Mouse (Mus musculus) embryonic facial prominence, embryonic 15.5 days (tissue): Measurements from ENCODE around the gene Plpp2. TPM values are rescaled to one million over a fixed set of nuclear protein-coding genes. Genes with fewer than 3 reads are reported as not detected.

Experiments
- ATAC-seq: fragments of 200-750 bp; cut with Nextera tagmentation; 2 replicates; pipeline ENCODE4 v1.8.0; 2017; ENCODE audit warnings: low read depth, moderate TSS enrichment; ENCODE audit not compliant: insufficient number of reproducible peaks, low FRiP score, low TSS enrichment
- H3K27ac ChIP-seq: fragments of 300-500 bp; sonication (generic); replicated peaks from 2 replicates; pipeline ENCODE4 v1.5.1; 2015; ENCODE audit warnings: mild to moderate bottlenecking, inconsistent platforms
- H3K27me3 ChIP-seq: fragments of 300-500 bp; sonication (generic); 2 replicates; pipeline ENCODE4 v1.6.1; 2015; ENCODE audit warnings: inconsistent platforms
- H3K36me3 ChIP-seq: fragments of 300-500 bp; sonication (generic); 2 replicates; pipeline ENCODE4 v1.6.1; 2015; ENCODE audit warnings: mild to moderate bottlenecking, inconsistent platforms
- H3K4me1 ChIP-seq: fragments of 300-500 bp; sonication (generic); 2 replicates; pipeline ENCODE4 v1.6.1; 2015; ENCODE audit warnings: inconsistent platforms
- H3K4me2 ChIP-seq: fragments of 300-500 bp; sonication (generic); replicated peaks from 2 replicates; pipeline ENCODE4 v1.6.1; 2015; ENCODE audit warnings: mild to moderate bottlenecking, inconsistent platforms
- H3K4me3 ChIP-seq: fragments of 300-500 bp; sonication (generic); replicated peaks from 2 replicates; pipeline ENCODE4 v1.5.1; 2015; ENCODE audit warnings: mild to moderate bottlenecking, inconsistent platforms
- H3K9ac ChIP-seq: fragments of 300-500 bp; sonication (generic); 2 replicates; pipeline ENCODE4 v1.6.1; 2015; ENCODE audit warnings: inconsistent platforms
- H3K9me3 ChIP-seq: fragments of 300-500 bp; sonication (generic); replicated peaks from 2 replicates; pipeline ENCODE4 v1.6.1; 2016; ENCODE audit warnings: inconsistent platforms
- WGBS: fragments of 180-500 bp; shearing (Covaris S2); methylation state at CpG from one replicate; pipeline ENCODE4 v1.1.7; 2015; 5-methylcytosine and 5-hydroxymethylcytosine counted together
- polyA plus RNA-seq: library from polyadenylated mRNA; unstranded; fragments of >200 nt; fragmentation: Nextera tagmentation; extraction: Ambion mirVana; gene quantifications from 2 replicates; pipeline ENCODE4 v1.2.1, GENCODE M21; 2015

Plpp2 gene
- polyA plus RNA-seq, 1 experiment from 2014 or later, result 25.3 TPM

DNA sequence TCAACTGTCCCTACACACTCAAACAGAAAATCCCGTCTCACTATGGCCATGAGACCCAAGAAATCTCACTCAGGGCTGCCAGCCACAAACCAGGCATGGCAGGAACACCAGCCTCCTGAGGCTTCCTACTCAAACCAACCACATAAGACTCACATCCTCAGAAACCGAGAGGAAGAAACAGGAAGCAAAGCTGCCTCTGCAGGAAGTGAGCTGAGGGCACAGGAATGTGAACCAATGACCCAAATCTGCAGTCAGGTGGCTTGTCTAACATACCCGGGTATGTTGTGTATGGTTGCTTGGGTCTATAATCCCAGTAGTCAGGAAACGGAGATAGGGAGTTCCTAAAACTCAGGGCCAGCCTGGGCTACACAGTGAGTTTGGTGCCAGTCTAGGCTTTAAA, 5.3 kb upstream of the Plpp2 start:
- Histone ChIP-seq H3K9ac (no peak overlapping the region), H3K4me1 (peaks cover 2% of the 10 kb centered on the region), H3K27me3 (no peaks in the 10 kb centered on the region), H3K9me3 (no peaks in the 10 kb centered on the region), H3K36me3 (peaks cover 58% of the 10 kb centered on the region), H3K4me3 (no peak overlapping the region), H3K4me2 (no peak overlapping the region), H3K27ac (no peak overlapping the region)
- 56% methylated on average over 4 of the region's 4 CpGs for WGBS
- no peak for ATAC-seq

GRCm38 (mm10) chr10:79538323-79538722, 4.7 kb upstream of the Plpp2 start:
- no peak overlapping the region for H3K27ac ChIP-seq
- H3K4me3 ChIP-seq, result no peak overlapping the region
- no peak overlapping the region for H3K4me2 ChIP-seq
- no peak for ATAC-seq
- no peaks in the 10 kb centered on the region for H3K9me3 ChIP-seq
- H3K27me3 ChIP-seq, result no peaks in the 10 kb centered on the region
- 80% methylated on average over 3 of the region's 3 CpGs for WGBS
- no peak overlapping the region for H3K9ac ChIP-seq
- H3K36me3 ChIP-seq, result peaks cover 52% of the 10 kb centered on the region
- H3K4me1 ChIP-seq, result peaks cover 8% of the 10 kb centered on the region

DNA sequence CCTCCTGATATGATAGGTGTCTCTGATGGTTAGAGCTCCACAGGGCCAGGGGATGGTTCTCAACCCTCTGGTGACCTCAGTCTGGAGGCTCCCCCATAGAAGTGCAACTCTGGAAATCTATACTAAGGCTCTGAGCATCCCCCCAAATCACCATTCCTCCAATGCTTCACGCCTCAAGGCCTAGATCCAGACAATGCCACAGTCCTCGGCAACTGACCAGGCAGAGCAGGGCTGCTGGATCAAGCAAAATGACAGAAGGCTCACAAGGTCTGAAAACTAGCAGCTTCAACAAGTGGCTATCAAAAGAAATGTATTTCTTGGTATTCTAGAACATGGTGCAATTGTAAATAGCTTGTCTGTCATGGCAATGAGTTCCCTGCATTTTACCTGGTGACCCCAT, 4.2 kb upstream of the Plpp2 start:
- H3K9ac ChIP-seq, result no peak overlapping the region
- 86% methylated on average over 2 of the region's 2 CpGs for WGBS
- H3K27ac ChIP-seq, result no peak overlapping the region
- H3K36me3 ChIP-seq, result peaks cover 47% of the 10 kb centered on the region
- no peaks in the 10 kb centered on the region for H3K9me3 ChIP-seq
- peaks cover 13% of the 10 kb centered on the region for H3K4me1 ChIP-seq
- H3K4me2 ChIP-seq, result no peak overlapping the region
- no peak for ATAC-seq
- H3K27me3 ChIP-seq, result no peaks in the 10 kb centered on the region
- H3K4me3 ChIP-seq, result no peak overlapping the region

- Histone ChIP-seq H3K27ac (no peak overlapping the region), H3K4me1 (peaks cover 18% of the 10 kb centered on the region), H3K36me3 (peaks cover 42% of the 10 kb centered on the region), H3K9ac (no peak overlapping the region), H3K27me3 (no peaks in the 10 kb centered on the region), H3K9me3 (no peaks in the 10 kb centered on the region), H3K4me2 (no peak overlapping the region), H3K4me3 (no peak overlapping the region)
- ATAC-seq, result no peak
- 90% methylated on average over 7 of the region's 7 CpGs for WGBS
Observed at GRCm38 (mm10) chr10:79537271-79537670, 3.7 kb upstream of the Plpp2 start.

GRCm38 (mm10) chr10:79536461-79537080, 3.0 kb upstream of the Plpp2 start:
- H3K4me2 ChIP-seq, result no peak overlapping the region
- WGBS, result 66% methylated on average over 12 of the region's 12 CpGs
- H3K4me3 ChIP-seq, result no peak overlapping the region
- peaks cover 19% of the 10 kb centered on the region for H3K4me1 ChIP-seq
- H3K27ac ChIP-seq, result no peak overlapping the region
- no peak overlapping the region for H3K9ac ChIP-seq
- peaks cover 35% of the 10 kb centered on the region for H3K36me3 ChIP-seq
- no peak for ATAC-seq
- no peaks in the 10 kb centered on the region for H3K9me3 ChIP-seq
- H3K27me3 ChIP-seq, result no peaks in the 10 kb centered on the region

DNA sequence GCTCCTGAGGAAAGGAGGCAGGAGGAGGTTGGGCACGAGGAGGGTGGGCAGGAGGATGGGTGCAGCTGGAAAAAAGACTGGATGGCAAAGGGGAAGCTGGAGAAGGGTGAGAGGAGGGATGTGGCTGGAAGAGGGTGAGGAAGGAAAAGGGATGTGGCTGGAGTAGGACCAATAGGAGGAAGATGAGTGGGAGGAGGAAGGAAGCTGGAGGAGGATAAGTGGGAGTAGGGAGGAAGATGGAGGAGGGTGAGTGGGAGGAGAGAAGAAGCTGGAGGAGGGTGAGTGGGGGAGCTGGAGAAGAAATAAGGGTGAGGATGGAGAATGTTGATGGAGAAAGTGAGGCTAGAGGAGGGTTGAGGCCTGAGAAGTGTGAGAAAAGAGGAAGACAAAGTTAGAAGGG, 1.8 kb upstream of the Plpp2 start:
- WGBS, result 68% methylated on average over 1 of the region's 1 CpGs

DNA sequence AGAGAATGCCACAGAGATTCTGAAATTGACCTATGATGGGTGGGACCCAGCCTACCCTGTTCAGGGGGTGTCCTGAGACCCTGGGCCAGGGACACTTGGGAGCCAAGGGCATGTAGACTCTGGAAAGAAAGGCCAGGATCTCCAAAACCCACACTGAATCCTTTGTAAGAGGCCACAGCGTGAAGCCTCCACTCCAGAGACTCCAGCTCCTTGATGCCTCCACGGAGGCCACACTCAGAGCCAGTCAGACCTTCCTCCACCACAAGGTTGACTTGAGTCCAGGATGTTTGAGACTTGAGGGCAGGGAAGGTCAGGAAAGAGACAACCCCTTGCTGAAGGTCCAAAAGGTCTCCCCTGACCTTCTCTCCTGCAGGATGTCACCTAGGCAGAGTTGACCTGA, 830 bp upstream of the Plpp2 start:
- 88% methylated on average over 2 of the region's 2 CpGs for WGBS
- H3K4me2 ChIP-seq, result no peak overlapping the region
- no peak overlapping the region for H3K27ac ChIP-seq
- peaks cover 19% of the 10 kb centered on the region for H3K4me1 ChIP-seq
- no peaks in the 10 kb centered on the region for H3K9me3 ChIP-seq
- H3K4me3 ChIP-seq, result no peak overlapping the region
- peaks cover 16% of the 10 kb centered on the region for H3K36me3 ChIP-seq
- H3K9ac ChIP-seq, result no peak overlapping the region
- ATAC-seq, result no peak
- no peaks in the 10 kb centered on the region for H3K27me3 ChIP-seq

More for the DNA sequence above, 1.8 kb upstream of the Plpp2 start:
- Histone ChIP-seq H3K4me3 (no peak overlapping the region), H3K4me2 (no peak overlapping the region), H3K4me1 (peaks cover 19% of the 10 kb centered on the region), H3K27ac (no peak overlapping the region), H3K36me3 (peaks cover 23% of the 10 kb centered on the region), H3K9ac (no peak overlapping the region), H3K27me3 (no peaks in the 10 kb centered on the region), H3K9me3 (no peaks in the 10 kb centered on the region)
- ATAC-seq, result no peak

DNA sequence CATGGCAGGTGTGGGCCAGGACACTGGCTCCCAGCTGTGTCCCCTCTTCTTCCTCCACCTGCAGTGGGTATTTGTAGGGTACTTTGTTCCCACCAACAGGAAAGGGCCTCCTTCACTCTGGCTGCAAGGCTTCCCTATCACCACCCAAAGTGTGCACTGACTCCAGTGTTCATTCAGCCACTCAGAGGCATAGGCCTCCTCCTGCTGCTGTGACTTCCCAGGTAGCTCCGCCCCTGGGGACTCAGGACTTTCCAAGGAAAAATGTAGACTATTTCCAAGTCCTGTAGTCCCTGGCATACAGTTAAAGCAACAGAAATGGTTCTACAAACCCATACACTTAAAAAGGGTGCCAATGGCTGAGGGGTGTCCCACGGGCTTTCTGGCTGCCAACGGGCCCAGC, 918 bp downstream of the Plpp2 start:
- ATAC-seq, result no peak
- 23% methylated on average over 3 of the region's 3 CpGs for WGBS
- no peaks in the 10 kb centered on the region for H3K27me3 ChIP-seq
- peak overlapping the region; percentile 98 for H3K4me2 ChIP-seq
- no peaks in the 10 kb centered on the region for H3K9me3 ChIP-seq
- peak overlapping the region; percentile 65 for H3K4me3 ChIP-seq
- no peak overlapping the region for H3K27ac ChIP-seq
- 0 out of 2 replicates have a peak, but pooled peaks cover 3% of the 10 kb centered on the region for H3K36me3 ChIP-seq
- H3K4me1 ChIP-seq, result peaks cover 19% of the 10 kb centered on the region
- no peak overlapping the region for H3K9ac ChIP-seq

GRCm38 (mm10) chr10:79531593-79531992, 2.0 kb downstream of the Plpp2 start:
- H3K9ac ChIP-seq, result no peak overlapping the region
- H3K27me3 ChIP-seq, result no peaks in the 10 kb centered on the region
- no peak overlapping the region for H3K4me2 ChIP-seq
- H3K27ac ChIP-seq, result no peak overlapping the region
- no peak for ATAC-seq
- H3K4me1 ChIP-seq, result peaks cover 19% of the 10 kb centered on the region
- 0 out of 2 replicates have a peak, but pooled peaks cover 3% of the 10 kb centered on the region for H3K36me3 ChIP-seq
- H3K9me3 ChIP-seq, result no peaks in the 10 kb centered on the region
- WGBS, result 87% methylated on average over 3 of the region's 3 CpGs
- no peak overlapping the region for H3K4me3 ChIP-seq

DNA sequence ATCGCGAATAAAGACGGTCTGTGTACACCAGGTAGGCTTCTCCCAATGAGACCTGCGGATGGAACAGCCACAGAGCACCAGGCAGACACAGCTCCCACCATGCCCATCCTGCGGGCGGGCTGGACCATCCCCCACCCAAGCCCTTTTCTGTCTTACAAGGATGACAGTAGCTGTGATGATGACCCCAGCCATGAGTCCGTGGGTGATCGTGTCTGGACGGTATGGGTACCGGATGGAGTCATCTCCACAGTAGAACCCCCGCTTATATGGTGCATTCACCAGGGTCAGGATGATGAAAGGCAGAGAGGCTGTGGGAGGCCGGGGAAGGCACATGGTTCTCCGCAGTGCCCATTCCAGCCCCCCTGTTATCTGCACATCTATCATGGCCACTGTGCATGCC, 2.9 kb downstream of the Plpp2 start:
- Histone ChIP-seq H3K36me3 (0 out of 2 replicates have a peak, but pooled peaks cover 7% of the 10 kb centered on the region), H3K4me3 (no peak overlapping the region), H3K4me1 (peaks cover 19% of the 10 kb centered on the region), H3K4me2 (no peak overlapping the region), H3K27ac (no peak overlapping the region), H3K27me3 (no peaks in the 10 kb centered on the region), H3K9ac (no peak overlapping the region), H3K9me3 (no peaks in the 10 kb centered on the region)
- ATAC-seq, result no peak
- WGBS, result 92% methylated on average over 13 of the region's 13 CpGs

DNA sequence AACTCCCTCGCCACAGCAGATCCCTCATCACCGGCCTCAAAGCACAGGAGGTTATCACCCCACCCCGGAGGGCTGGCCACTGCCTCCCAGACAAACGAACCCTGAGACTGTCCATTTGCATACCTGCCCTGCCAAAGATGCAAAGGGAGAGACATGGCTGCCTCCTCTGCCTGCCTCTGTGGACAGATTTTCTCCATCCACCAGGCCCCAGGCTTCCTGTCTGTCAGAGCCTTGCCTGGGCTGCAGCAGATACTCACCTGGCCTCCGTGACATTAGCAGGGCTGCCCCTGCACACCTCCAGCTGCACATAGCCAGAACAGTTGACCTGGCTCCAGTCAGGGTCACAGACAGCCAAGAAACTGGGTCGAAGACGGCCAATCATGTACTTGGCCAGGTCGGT, 3.4 kb downstream of the Plpp2 start:
- no peaks in the 10 kb centered on the region for H3K27me3 ChIP-seq
- H3K4me2 ChIP-seq, result no peak overlapping the region
- peaks cover 19% of the 10 kb centered on the region for H3K4me1 ChIP-seq
- ATAC-seq, result no peak
- H3K36me3 ChIP-seq, result 0 out of 2 replicates have a peak, but pooled peaks cover 7% of the 10 kb centered on the region
- H3K9ac ChIP-seq, result no peak overlapping the region
- no peak overlapping the region for H3K4me3 ChIP-seq
- no peak overlapping the region for H3K27ac ChIP-seq
- no peaks in the 10 kb centered on the region for H3K9me3 ChIP-seq
- WGBS, result 78% methylated on average over 8 of the region's 8 CpGs

DNA sequence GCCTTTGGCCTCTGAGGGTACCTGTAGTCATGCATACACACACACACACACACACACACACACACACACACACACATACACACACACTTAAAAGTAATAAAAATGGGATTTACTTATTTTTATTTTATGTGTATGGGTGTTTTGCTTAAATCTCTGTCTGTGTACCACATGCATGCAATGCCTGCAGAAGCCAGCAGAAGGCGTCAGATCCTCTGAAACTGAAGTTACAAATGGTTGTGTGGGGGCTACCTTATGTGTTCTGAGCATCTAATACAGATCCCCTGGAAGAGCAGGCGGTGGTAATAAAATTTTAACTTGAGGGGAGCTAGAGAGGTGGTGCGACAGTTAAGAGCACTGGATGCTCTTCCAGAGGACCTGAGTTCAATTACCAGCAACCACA, 5.5 kb downstream of the Plpp2 start:
- Histone ChIP-seq H3K36me3 (0 out of 2 replicates have a peak, but pooled peaks cover 7% of the 10 kb centered on the region), H3K4me1 (peaks cover 8% of the 10 kb centered on the region; the same call in 1 of the 2 replicates), H3K4me3 (no peak overlapping the region), H3K27me3 (no peaks in the 10 kb centered on the region), H3K9ac (no peak overlapping the region), H3K9me3 (no peaks in the 10 kb centered on the region), H3K27ac (no peak overlapping the region), H3K4me2 (no peak overlapping the region)
- WGBS, result 70% methylated on average over 3 of the region's 3 CpGs
- ATAC-seq, result no peak
